Mouse (Mus musculus) kidney, postnatal 25 days (tissue): Measurements from ENCODE around the gene Gm20509.
"Not testable (repeated sequence)": the region's sequence is repeated elsewhere in the genome, so short reads cannot be mapped to it uniquely, and the experiment has no call there.

Experiments
- DNase-seq, 2 experiments: peaks; one replicate each; pipeline ENCODE4 v3.0.0; 2021; ENCODE audit warnings: mixed read lengths in 2 of 2

Gm20509 gene

DNA sequence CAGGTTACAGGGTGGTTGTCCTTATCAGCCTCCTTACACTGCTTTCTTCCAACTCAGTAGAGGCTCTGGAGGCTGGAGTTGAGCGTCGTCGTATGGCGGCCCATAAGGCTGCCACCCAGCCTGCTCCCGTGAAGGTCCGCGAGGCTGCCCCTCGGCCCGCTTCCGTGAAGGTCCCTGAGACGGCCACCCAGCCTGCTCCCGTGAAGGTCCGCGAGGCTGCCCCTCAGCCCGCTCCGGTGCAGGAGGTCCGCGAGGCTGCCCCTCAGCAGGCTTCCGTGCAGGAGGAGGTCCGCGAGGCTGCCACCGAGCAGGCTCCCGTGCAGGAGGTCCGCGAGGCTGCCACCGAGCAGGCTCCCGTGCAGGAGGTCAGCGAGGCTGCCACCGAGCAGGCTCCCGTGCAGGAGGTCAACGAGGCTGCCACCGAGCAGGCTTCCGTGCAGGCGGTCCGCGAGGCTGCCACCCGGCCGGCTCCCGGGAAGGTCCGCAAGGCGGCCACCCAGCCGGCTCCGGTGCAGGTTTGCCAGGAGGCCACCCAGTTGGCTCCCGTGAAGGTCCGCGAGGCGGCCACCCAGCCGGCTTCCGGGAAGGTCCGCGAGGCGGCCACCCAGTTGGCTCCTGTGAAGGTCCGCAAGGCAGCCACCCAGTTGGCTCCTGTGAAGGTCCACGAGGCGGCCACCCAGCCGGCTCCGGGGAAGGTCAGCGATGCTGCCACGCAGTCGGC, 1.0 kb downstream of the Gm20509 start:
- DNase-seq: peak; percentile 38 to 71

DNA sequence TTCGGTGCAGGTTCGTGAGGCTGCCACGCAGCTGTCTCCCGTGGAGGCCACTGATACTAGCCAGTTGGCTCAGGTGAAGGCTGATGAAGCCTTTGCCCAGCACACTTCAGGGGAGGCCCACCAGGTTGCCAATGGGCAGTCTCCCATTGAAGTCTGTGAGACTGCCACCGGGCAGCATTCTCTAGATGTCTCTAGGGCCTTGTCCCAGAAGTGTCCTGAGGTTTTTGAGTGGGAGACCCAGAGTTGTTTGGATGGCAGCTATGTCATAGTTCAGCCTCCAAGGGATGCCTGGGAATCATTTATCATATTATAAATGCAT, 1.6 kb downstream of the Gm20509 start:
- no peak for DNase-seq

DNA sequence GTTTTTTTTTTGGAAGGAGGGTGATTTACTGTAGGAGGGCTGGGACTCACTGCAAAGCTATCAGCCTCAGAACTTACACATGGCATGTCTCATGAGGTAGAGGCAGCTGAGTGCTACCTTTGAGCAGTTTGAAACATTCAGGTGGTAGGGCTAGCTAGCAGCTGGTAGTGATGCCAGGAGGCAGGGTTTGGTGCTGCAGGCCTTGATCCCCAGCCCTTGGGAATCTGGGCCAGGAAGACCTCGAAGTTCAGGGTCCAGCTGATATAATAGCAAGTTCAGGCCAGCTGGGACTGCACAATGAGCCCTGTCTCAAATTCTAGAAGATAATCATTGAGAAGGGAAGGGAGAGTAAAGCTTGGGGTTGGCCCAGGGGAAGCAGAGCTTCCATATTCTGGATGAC, 2.9 kb downstream of the Gm20509 start:
- DNase-seq: no peak

DNA sequence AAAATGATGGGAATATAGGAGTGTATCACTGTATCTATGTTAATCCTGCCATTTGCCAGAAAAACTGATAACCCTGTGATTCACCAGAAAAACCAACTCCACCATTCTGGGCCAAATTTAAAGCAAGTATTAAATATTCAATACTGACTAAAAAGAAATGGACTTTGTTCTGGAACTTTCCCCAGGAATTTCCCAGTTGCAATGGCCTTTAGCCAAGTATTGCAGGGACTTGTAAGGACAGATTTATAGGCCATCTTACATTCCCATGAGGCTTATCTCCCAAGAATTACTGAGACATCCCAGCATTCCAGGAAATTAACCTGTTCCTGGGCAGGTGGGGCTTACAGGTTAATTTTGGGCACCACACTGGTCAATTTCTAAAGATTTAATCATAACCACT, 3.5 kb downstream of the Gm20509 start:
- no peak for DNase-seq

DNA sequence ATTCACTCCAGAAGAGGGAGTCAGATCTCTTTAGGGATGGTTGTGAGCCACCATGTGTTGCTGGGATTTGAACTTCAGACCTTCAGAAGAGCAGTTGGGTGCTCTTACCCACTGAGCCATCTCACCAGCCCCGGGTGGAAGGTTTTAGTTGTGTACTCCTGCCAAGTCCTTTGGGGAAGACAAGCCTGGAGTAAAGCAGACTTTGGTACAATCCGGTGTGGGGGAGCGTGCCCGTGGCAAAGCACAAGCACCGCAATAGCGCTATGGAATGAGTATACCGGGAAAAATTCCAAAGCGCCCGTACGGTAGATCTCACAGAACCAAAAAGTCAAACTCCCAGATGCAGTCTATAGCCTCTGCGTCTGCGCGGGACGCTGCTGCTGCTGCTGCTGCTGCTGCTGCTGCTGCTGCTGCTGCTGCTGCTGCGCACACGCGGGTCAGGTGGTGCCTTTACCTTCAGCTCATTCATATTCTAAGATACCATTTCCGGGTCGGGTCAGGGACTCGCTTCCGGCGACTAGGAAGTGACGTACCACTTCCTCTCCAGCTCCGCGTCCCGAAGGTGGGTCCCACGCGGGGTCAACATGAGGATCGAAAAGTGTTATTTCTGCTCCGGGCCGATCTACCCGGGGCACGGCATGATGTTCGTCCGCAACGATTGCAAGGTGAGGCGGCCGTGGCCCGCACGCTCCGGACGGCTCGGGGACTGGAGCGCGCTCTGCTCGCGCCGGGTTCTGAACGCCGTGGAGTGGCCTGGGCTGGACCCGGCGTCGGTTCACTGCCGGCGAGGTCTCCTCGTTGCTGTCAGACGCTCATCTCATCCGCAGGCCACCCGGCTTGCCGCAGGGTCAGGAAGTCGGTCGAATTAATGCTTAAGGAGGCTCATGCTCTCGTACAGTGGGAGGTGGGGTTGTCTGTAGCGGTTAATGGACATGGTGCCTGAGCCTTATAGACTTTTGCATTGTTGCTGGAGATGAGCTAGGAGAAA, 10.9 kb downstream of the Gm20509 start, which contains the start of gene Rsl24d1:
Rsl24d1 (plus strand) TSS at position 508 of the 988 bp plus-strand sequence.
- DNase-seq: peak; percentile 90 to 94

DNA sequence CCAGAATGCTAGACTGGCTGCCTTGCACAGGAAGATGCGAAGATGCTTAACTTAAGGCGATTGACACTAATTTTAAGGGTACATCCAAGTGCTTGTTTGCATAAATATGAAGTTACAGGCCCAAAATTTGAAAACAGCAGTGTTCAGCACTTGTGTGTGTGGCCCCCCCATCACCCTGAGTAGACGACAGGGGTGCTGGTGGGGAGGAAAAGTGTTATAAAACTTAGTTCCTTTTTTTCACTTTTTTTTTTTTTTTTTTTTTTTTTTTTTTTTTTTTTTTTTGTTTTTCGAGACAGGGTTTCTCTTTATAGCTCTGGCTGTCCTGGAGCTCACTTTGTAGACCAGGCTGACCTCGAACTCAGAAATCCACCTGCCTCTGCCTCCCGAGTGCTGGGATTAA, 14.4 kb downstream of the Gm20509 start:
- DNase-seq: not testable (repeated sequence)

DNA sequence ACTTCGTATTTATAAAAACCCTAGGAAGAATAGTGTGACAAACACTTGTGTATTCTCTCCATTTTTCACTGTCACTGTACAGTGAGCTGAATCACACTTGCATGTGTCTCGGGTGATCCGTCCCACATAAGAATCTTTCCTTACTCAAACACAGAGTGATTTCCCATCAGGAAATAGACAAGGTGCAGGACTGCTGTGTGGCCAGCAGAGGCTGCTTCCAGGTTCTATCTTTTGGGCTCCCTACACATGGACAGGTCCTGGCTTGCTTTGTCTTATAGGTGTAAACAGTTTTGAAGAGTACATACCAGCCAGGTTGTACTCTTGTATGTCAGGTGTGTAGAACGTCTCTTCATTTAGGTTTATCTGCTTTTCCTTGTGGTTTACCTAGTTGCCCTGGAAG, 15.7 kb downstream of the Gm20509 start:
- no peak for DNase-seq

DNA sequence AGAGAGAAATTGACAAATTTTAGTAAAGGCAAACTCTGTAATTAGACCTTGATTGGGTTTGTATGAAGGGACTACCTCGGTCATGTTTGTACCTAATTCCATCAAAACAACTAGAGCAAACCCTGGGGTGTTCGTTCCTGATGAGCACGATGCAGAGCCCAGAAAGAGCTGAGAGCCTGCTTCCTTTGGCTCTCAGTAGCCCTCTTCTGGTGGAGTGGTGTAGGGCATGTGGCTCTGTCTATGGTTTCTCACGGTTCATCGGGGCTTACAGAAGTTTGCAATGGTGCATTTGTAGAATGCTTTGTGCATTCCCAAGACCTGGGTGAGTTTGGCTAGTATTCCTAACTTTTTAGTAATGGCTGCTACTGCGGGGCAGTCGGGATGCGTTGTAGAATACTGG, 19.5 kb downstream of the Gm20509 start:
- peak in 1 of 2 experiments; percentile 37 for DNase-seq

DNA sequence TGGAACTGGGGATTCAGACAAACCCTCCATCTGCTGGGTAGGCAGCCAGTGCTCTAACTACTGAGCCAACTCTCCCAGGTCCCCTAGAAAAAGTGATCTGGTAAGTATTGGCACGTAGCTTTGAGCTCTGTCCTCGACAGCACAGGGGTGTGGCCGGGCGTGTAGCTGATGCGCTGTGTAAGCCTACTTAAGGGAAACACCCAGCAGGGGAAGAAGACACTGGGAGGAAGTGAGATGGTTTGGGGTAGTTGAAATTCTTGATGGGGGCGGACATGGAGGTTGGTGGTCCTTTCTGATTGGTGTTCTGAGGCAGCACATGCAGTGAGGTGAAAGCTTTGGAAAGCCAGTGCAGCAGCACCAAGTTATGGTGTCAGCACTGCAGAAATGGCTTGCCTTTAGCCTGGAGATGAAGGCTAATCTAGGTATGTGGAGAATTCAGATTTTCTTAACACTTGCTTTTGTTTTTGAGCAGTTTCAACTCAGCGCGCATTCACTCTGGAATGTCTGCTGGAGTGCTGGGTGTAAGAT, 22.8 kb downstream of the Gm20509 start:
- DNase-seq: no peak

DNA sequence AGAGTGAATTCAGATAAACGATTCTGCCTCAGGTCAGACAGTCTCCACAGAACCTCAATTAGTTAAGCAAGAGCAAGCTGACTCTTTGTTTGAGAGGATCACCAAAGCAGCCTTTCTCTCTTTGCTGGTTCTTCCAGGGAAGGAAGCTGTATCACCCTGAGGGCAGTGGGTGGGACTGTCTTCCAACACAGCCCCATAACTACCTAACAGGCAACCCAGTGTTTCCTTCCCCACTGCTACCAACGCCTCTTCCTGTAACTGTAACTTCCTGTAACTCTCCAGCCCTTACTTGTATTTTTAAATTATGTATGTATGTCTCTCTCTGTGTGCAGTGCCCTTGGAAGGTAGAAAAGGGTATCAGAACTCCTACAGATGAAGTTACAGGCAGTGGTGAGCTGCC, 25.2 kb downstream of the Gm20509 start:
- no peak for DNase-seq

DNA sequence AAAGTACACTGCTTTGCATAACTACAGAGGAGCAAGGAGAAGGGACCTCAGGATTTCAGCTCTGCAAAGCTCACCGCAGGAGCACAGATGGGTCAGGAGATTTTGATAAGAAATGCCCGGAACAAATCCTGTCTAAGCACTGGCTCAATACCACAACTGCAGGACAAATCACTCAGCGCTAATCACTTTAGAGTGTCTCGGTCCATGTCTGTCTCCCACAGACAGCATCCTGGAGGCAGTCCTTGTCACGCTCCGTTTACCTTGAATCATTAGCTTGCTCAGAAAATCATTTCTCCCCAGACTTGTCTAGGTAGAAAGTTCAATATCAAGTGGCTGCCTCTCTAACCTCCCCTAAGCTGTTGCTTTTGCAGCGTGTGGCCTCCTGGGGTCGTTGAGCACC, 27.6 kb downstream of the Gm20509 start:
- DNase-seq: peak in 1 of 2 experiments; percentile 13

DNA sequence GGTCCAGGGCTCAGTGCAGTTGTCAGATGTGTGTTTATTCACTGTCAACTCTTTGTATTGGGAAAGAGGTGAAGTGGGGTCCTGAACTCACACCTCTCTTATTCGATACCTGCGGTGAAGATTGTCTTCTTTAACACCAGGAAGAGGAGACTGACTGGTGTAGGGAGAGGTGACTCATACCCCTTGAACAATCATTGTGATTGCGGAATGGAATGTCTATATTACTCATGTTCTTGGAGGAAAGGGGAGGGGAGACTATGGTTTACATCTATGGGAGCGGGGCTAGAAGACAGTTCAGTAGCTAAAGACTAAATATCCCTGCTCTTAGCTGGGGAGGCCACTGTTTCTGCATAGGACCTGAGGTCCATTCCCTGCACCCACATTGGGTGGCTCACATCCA, 28.3 kb downstream of the Gm20509 start:
- DNase-seq: no peak

DNA sequence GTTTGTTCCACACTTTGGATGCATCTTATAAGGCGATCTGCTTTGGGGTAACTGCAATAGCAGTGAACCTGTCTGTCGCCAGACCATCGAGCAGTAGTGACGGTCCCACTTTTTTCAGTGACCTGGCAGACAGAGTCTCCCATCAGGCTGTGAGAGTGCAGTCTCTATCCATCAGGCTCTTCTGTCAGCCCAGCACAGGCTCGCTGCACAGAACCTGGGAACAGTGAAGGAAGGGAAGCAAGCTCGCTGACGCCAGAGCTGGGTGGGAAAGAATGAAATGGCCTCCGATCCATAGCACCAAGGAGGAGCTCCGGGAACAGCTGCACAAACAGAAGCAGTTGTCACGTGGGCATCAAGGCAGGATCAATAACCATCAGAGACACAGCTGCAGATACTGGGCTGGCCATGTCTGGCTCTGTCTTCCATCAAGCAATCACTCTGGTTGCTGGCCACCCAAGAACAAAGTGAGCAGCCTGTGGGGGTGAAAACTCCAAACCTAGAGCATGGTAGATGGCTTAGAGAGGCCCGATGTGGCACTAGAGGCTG, 35.1 kb downstream of the Gm20509 start:
- no peak for DNase-seq

DNA sequence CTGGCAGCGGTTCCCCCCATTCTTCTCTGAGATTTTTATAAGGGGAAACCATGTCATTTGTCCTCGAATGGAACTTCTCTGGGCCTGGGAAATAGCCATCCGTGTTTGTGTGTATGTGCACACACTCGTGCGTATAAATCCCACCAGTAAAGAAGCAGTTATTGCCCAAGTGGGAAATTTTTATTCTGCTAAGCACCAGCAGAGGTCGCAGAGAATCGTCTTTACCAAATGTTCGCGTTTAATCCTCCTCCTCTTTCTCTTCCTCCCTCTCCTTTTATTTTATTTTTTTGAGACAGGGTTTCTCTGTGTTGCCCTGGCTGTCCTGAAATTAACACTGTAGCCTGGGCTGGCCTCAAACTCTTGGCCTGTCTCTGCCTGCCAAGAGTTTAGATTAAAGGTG, 52.1 kb downstream of the Gm20509 start:
- DNase-seq: no peak

DNA sequence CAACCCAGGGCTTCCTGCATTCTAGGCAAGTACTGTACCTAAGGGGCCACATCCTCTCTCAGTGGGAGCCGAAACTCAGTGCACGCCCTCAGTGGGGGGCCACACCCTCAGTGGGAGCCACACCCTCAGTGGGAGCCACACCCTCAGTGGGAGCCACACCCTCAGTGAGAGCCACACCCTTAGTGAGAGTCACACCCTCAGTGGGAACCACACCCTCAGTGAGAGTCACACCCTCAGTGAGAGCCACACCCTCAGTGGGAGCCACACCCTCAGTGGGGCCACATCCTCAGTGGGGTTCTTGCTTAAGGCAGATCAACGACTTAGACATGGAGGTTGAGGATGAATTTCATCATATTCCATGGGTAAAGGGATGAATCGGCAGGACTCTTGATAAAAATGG, 55.7 kb downstream of the Gm20509 start:
- no peak for DNase-seq

DNA sequence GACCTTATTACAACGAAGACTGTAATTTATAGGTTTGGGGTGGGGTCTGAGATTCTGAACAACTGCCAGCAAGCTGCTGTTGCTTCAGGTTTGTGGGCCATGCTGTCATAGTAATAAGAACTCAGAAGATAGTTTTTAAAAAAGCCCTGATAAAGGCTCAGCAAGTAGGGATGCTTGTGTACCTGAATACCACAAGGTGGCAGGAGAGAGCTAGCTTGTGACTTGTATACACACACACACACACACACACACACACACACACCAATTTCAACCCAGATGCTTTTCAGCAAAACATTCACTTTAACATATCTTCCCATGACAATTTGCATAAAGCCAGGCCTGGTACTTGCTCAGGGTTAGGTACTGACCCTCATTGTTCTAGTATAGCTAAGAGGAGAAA, 57.0 kb downstream of the Gm20509 start:
- peak in 1 of 2 experiments; percentile 6 for DNase-seq

DNA sequence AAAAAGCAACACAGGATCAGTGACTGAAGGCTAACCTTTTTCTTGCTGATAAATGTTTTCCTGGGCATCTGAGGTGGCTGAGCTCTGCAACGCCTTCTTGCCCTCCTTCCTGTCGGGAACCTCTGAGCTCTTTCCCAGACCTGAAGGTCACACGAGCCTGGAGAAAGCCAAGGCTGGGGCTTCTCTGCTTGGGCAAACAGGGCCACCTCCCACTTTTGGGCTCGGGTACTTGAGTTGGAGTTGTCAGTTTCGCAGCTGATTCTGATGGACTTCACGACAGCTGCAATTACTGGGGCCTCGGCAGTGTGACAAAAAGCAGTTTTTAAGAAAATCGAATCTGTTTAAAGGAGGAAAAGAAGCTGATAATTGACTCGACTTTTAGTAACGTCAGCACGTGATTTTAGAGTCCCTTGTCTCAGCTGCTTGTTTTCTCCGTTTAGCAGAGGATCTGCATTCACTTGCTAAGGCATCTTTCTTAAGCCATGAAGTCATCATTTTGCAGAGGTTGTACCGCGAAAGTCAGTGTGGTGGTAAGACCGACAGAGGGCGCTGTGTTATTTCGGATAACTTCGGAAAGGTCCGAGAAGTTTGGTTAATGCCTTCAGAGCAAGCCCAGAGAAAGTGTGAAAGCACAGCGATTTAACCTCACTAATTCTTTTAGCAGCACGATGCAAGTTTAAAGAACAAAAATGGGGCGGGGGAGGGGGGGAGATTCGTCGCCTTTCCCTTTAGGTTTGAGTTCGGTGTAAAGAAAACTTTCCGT, 60.5 kb downstream of the Gm20509 start:
- peak; percentile 73 to 83 for DNase-seq

DNA sequence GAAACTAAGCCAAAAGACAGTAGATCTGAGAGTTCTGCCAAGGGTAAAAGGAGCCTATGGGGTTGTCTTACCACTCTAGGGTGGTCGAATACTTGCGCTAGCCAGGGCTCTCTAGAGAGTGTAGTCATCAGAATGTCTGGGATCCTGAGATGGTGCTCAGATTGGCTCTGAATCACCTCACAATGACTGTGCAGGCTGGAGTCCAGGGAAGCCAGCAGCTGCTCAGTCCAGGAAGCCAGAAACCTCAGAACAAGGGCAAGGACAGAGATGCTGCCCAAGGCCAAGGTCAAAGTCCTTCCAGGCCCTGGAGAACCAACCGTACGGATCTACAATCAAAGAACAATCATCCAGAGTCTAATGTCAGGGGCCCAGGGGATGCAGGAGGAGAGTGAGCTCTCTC, 63.4 kb downstream of the Gm20509 start:
- no peak for DNase-seq
